Mouse (Mus musculus) MEL (cell line): ENCODE measurements around the gene Card14.

Experiments
- BHLHE40 ChIP-seq: IDR thresholded peaks from 2 replicates; pipeline ENCODE4 v1.6.1; 2012; ENCODE audit warnings: low read depth, mild to moderate bottlenecking, inconsistent platforms, low read length, improper control_type of control experiment, borderline replicate concordance
- CHD2 ChIP-seq: IDR thresholded peaks from 2 replicates; pipeline ENCODE4 v1.6.1; 2011; ENCODE audit warnings: low read length, improper control_type of control experiment
- CTCF ChIP-seq, 3 experiments: IDR thresholded peaks in 2 of 3; conservative IDR thresholded peaks in 1 of 3; 2 replicates each; pipeline ENCODE4 v1.5.1; 2011 to 2012; ENCODE audit warnings: low read length in 3 of 3, low read depth in 2 of 3, mild to moderate bottlenecking in 2 of 3, improper control_type of control experiment in 1 of 3, inconsistent platforms in 1 of 3, mixed read lengths in 1 of 3, moderate library complexity in 1 of 3; ENCODE audit not compliant: control insufficient read depth in 1 of 3, insufficient read depth in 1 of 3, poor library complexity in 1 of 3, severe bottlenecking in 1 of 3
- EP300 ChIP-seq, 2 experiments: IDR thresholded peaks; 2 replicates each; pipeline ENCODE4 v1.6.1; 2011; ENCODE audit warnings: improper control_type of control experiment in 2 of 2, low read length in 2 of 2, low read depth in 1 of 2, mild to moderate bottlenecking in 1 of 2
- MAFK ChIP-seq: IDR thresholded peaks from 2 replicates; pipeline ENCODE4 v1.6.1; 2011; ENCODE audit warnings: low read depth, mild to moderate bottlenecking, low read length, improper control_type of control experiment, borderline replicate concordance
- MAX ChIP-seq: IDR thresholded peaks from 2 replicates; pipeline ENCODE4 v1.6.1; 2011; ENCODE audit warnings: low read length, improper control_type of control experiment
- POLR2A ChIP-seq, 2 experiments: IDR thresholded peaks; 2 replicates each; pipeline ENCODE4 v1.6.1; 2011 to 2012; ENCODE audit warnings: low read length in 2 of 2, mild to moderate bottlenecking in 2 of 2, control low read depth in 1 of 2, improper control_type of control experiment in 1 of 2, low read depth in 1 of 2, moderate library complexity in 1 of 2; ENCODE audit not compliant: control insufficient read depth in 1 of 2, insufficient read depth in 1 of 2, poor library complexity in 1 of 2
- POLR2AphosphoS2 ChIP-seq: IDR thresholded peaks from 2 replicates; pipeline ENCODE4 v1.6.1; 2011; ENCODE audit warnings: low read length, improper control_type of control experiment
- UBTF ChIP-seq: IDR thresholded peaks from 2 replicates; pipeline ENCODE4 v1.6.1; 2012; ENCODE audit warnings: low read depth, mild to moderate bottlenecking, inconsistent platforms, low read length, improper control_type of control experiment, moderate library complexity, borderline replicate concordance; ENCODE audit not compliant: insufficient read depth
- USF1 ChIP-seq: IDR thresholded peaks from 2 replicates; pipeline ENCODE4 v1.6.1; 2014; ENCODE audit warnings: low read depth, mild to moderate bottlenecking, inconsistent platforms, low read length, improper control_type of control experiment, moderate library complexity

DNA sequence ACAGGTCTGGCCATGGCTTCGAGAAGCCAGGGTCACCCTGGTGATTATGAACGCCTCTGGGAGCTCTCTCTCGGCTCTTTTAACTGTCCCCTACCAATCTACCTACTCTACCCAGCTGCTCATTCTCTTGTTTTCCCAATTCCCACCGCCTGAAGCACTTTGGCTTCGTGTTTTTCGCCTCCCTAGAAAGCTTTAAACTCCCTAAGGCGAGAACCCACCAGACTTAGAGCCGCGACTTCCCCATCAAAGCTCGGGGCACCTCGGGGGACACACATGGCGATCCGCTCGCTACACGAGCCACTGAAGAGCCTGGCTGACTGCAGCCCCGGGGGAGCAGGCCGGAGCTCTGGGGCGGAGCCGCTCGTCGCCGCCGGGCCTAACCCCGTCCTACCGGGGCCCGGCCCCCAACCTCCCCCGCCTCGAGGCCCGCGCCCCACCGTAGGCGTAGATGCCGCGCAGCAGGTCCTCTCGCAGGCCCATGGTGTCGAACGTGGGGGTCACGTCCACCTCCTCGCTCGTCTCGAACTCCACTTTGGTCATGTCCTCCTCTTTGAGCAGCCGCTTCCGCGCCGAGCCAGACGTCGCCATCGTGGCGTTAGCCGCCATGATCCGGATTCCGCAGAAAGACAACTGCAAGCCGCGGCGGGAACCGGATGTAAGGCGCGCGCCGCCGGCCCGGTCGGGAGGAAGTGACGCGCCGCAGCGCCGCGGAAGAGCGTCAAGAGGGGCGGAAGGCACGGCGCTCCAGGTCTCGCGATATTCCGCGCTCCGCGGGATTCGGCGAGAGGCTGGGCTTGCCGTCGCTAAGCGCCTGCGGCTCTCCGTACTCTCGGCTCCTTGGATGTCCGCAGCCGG lies 8.0 kb upstream of the Card14 start, which contains the start of gene Eif4a3:
- TF ChIP-seq CTCF (IDR thresholded peaks at IDR 0.05 in 2 of 3, conservative IDR thresholded peaks at IDR 0.05 in 1 of 3; ENCODE audit: control insufficient read depth in 1 of 3, insufficient read depth in 1 of 3, low read depth in 2 of 3, low read length in 3 of 3, poor library complexity in 1 of 3, severe bottlenecking in 1 of 3): no peak
- TF ChIP-seq POLR2A (IDR thresholded peaks at IDR 0.05; ENCODE audit: control insufficient read depth in 1 of 2, insufficient read depth in 1 of 2, low read depth in 1 of 2, low read length in 2 of 2, poor library complexity in 1 of 2): peak; percentile 89 to 92
- no peak for TF ChIP-seq UBTF
- TF ChIP-seq CHD2: peak; percentile 100
- TF ChIP-seq EP300 (IDR thresholded peaks at IDR 0.05; ENCODE audit: low read depth in 1 of 2, low read length in 2 of 2): no peak
- TF ChIP-seq BHLHE40: no peak
- no peak for TF ChIP-seq MAFK
- no peak for TF ChIP-seq USF1
- peak; percentile 93 for TF ChIP-seq POLR2AphosphoS2
- peak; percentile 61 for TF ChIP-seq MAX
